Mouse (Mus musculus) cerebellum, adult 11-12 months (tissue): ENCODE results near the gene Cacnb1.
A peak's percentile ranks its signal among the peaks of the same experiment; 100 is the strongest.

Experiments
- DNase-seq: peaks from one replicate; pipeline ENCODE4 v3.0.0; 2022

The Cacnb1 gene

DNA sequence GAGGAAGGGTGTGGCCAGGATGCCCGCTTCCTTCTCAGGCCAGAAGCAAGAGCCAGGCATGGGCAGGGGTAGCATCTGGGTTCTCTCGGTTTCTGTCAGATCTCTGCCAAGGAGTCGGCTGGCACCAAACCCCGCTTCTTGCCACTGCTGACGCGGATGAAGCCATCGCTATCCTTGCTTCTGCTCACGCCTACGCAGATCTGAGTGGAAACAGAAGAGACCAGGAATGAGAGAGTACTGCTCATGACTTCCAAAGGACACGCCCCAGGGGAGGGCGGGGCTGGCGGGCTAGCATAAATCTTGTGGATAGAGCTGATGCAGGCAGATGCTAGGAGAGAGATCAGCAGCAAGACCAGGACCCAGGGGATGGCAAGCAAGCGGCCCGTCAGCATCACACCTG lies 15.0 kb upstream of the Cacnb1 start:
- no peak for DNase-seq

DNA sequence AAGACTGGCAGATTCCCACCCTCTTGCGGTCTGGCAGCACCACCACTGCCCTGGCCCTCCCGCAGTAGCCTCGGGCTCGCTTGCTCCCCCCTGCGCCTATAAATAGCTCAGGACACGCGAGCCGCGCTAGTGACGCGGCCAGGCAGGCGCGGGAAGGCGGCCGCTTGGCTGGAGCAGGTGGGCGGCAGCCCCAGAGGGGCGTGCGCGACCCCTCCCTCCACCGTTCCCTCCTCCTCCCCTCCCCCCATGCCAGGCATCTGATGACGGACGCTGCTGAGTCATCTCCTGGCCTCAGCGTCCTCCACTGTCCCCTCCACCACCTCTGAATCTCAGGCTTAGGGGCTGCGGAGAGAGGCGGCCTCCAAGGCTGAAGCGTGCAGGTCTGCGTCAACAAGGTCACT lies 13.1 kb upstream of the Cacnb1 start:
- DNase-seq, result peak; percentile 80

DNA sequence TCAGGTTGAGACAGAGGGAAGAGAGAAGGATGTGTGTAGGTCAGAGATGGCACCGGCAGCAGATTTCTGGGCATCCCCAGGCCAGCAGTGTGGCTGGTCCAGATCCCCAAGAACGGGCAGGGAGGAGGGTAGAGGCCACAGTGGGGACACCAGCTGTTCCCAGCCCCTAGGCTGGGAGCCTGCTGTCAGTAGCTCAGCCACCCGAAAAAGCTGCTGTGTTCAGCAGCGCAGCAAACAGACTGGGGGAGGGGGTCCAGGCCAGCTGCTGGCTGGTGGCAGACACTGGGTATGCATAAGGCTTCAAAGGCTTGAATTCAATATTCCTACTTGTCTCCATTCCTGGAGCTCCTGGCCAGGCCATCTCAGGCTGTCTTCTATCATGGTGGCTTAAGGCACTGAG lies 12.0 kb upstream of the Cacnb1 start:
- DNase-seq, result no peak

DNA sequence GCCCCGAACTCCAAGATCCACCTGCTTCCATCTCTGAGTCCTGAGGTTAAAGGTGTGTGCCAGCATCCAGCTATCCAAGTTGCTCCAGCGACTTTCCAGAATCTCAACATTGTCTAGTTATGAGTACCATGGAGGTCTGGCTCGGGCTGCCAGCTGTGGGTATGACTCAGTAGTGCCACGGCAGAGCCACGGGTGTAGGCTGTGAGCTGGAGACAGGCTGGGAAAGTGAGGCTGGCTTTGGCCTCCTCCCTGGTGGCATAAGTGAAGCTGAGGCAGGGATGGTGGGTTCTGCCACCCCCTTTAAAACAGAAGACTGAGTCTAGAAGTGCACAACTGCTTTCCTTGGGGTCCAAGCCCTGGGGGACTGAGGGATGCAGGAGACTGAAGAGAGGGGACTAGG lies 11.2 kb upstream of the Cacnb1 start:
- no peak for DNase-seq

DNA sequence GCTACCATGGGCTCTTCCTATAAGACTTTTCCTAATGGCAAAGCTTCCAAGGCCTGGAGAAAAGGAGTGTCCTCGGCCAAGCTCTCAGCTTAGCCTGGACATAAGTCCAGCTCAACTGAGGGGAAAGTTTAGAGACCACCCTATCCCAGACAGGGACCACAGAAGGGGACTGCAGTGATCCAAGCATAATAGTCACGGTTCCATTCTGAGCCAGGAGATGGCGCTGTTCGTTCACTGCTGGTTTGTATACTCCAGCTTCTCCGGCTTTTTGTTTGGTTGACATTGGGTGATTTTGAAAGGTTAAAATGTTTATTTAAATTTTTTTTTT lies 8.6 kb upstream of the Cacnb1 start:
- peak; percentile 64 for DNase-seq

DNA sequence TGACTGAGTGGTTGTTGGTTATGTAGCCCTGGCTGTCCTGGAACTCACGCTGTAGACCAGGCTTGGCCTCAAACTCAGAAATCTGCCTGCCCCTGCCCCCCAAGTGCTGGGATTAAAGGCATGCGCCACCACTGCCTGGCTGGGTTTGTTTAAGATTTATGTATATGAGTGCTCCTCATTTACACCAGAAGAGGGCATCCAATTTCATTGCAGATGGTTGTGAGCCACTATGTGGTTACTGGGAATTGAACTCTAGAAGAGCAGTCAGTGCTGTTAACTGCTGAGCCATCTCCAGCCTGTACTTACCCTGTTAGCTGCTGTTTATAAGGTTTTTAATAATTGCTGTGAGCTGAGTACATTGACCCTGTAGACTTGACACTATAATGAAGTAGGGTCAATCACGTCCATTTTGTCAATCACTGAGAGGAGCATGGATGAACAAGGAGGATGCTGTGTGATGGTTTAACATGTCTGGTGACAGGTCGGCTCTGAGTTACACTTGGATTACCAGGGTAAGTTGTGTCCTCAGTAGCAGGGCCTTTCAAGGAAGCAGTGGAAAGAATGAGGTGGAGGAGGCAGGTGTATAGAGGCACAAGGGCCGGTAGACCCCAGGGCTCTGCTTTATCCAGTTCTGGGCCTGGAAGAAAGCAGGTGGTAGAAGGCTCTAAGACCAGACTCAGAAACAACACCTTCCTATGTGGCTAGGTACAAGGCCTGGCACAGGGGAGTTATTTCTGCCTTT lies 8.0 kb upstream of the Cacnb1 start:
- DNase-seq, result no peak

DNA sequence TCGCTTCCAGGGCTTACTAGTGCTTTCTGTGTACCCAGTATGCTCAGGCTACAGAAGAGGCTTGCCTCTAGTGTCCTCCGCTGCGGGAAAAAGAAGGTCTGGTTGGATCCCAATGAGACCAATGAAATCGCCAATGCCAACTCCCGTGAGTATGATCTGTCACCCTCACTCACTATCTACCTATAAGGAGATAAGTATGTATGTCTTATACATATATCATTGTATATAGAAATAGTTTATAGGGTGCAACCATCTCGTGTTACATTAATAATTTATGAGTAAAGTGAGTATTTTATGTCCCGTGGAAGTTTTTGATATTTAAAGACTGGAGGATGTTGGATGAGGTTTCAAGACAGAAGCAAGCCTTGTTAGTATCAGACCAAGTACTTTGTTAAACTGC lies 5.0 kb upstream of the Cacnb1 start:
- DNase-seq, result no peak

DNA sequence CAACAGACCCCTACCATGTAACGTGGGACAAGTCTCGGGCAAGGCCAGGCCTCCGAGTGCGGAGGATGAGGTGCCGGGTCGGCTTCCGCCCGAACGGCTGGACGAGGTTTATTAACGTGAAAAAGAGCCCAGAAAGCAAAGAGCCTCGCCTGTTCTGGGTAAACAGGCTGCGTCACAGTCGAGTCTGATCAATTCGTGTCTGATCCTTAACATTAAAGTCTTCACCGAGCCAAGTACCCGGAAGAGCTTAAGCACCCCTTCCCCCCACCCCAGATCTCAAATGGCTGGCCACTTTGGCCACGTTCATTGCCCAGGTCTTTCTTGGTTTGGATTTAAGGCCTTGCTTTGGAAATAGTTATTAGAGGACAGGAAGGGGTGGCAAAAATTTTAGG lies 4.5 kb upstream of the Cacnb1 start:
- DNase-seq, result no peak

DNA sequence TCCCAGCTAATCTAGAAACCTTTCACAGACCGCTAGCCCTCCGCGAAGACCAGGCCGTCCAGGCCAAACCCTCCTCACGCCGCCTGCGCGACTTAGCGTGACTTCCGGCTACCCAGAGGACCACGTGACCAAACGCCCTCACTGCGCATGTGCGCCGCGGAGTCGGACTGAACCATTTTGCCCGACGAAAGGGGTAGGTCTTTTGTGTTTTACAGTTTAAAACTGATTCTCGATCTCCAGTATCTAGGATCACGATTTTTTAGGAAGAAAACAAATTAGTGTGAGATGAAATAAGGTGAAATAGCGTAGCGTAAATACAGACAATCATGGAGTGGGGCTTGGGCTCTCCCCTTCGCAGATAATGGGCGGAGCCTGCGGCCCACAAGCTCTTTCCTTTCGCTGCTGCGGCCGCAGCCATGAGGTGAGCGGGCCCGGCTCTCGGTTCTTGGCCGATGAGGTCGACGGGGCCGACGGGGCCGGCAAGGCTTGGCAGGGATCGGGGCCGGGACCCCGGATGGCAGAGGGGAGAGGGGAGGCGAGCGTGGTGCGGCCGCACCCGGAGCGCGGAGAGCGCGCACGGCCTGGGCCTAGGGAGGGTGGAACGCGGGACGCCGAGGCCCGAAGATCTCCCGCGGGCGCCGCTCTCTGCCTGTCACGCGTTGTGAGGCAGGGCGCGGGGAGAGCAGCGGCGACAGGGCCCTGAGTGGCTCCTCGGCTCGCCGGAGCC lies 3.9 kb upstream of the Cacnb1 start, which contains the start of gene Rpl19:
TSS of gene Rpl19 (plus strand) at position 141 of the 727 bp plus-strand sequence.
- DNase-seq, result peak; percentile 92

DNA sequence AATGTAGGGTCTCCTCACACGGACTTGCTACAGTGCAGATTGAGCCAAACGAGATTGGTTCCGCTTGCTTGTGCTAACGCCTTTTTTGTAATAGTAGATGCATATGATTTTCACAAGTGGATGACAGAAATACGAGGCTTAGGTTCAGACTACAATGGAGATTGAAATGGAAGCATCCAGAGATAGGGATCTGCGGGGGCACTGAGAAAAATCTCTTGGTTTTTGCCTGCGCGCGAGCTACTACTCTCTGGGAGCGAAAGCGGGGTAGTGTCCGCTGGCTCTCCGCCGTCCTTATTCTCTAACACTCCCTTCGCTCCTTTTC lies 3.4 kb upstream of the Cacnb1 start:
- no peak for DNase-seq

DNA sequence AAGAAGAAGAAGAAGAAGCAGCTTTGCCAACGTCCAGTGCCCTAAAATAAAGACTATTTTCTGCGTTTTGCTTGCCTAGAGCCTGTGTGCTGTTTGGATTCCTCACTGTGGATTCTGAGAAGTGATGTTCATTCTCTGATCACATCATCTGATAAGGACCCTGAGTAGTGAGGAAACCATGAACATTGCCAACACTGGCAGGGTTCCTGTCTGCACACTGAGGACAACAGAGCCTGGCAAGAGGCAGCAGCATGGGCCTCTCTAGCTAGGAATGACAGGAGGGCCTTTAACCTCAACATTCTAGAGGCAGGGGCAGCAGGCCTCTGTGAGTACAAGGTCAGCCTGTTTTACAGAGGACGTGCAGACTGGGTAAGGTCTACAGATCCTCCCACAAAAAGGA lies 1.7 kb upstream of the Cacnb1 start:
- DNase-seq, result no peak

DNA sequence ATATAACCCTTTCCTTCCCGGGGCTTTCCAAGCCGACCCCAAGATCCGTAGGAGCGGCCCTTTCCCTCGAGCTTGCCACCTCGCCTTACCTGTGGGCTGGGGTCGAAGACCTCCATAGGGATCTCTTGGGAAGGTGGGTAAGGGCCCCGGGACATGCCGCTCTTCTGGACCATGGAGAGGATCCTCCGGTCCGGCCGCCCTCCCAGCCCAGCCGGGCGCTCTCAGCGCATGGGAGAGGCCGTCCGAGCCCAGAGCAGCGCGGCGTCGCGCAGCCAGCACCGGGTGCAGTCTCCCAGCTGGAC lies 630 bp downstream of the Cacnb1 start:
- no peak for DNase-seq

DNA sequence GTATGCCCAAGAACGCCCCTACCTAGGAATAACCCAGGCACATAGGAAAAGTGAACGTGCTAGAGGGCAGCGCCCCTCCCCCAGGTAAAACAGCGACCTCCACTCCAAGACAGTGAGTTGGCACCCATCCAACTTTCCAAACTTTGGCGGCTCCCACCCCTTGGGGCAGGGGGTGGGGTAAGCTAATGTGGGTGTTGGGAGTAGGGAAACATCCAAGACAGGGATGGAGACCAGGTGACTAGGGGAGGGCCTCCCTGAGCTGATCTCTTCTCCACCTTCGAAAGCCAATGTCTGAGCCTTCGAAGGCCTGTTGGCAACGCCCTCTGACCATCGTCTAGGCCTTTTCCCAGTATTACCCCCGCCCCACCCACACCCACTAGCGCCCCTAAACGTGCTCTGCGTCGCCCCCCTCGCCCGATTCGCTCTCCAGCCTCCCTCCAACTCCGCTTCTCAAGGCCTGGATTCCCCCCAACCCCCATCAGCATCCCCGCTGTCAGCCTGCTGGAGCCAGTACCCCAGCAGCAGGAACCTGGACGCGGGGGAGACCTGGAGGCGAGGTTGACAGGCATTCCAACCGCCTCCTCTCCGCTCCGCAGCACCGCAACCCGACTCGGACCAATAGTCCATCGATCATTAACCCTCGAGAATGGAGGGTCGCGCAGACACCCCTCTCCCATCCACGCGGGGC lies 1.1 kb downstream of the Cacnb1 start:
- peak; percentile 69 for DNase-seq

DNA sequence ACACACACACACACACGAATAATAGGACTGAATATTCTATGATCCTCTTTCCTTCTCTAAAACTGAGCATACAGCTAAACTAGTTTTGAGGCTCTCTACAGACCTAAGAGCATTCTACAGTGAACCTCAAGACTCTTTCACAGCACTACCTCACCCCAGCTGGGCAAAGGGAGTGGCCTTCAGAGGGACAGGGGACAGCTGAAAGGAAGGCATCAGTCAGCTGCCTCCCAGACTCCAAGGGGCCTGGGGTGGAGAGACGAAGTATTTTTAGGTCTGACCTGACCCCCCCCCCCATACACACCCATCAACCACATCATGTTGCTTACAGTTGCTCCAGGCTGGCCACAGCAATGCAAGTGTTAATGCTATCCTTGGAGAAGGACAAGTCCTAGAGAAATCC lies 1.7 kb downstream of the Cacnb1 start:
- no peak for DNase-seq

DNA sequence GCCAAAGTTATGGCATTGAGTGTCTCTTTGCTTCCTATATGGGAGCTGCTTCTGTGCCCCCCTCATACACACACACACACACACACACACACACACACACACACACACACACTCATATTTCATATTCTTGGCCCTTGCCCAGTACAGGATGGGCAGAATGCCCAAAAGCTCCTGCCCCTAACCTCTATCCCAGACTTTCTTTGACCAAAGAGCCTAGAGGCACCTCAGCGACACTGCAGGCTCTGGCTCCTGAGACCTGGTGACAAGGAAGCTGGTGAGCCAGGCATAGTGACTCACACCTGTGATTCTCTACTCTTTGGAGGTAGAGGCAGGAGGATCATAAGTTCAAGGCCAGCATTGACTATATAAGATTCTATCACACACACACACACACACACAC lies 2.1 kb downstream of the Cacnb1 start:
- DNase-seq, result no peak

DNA sequence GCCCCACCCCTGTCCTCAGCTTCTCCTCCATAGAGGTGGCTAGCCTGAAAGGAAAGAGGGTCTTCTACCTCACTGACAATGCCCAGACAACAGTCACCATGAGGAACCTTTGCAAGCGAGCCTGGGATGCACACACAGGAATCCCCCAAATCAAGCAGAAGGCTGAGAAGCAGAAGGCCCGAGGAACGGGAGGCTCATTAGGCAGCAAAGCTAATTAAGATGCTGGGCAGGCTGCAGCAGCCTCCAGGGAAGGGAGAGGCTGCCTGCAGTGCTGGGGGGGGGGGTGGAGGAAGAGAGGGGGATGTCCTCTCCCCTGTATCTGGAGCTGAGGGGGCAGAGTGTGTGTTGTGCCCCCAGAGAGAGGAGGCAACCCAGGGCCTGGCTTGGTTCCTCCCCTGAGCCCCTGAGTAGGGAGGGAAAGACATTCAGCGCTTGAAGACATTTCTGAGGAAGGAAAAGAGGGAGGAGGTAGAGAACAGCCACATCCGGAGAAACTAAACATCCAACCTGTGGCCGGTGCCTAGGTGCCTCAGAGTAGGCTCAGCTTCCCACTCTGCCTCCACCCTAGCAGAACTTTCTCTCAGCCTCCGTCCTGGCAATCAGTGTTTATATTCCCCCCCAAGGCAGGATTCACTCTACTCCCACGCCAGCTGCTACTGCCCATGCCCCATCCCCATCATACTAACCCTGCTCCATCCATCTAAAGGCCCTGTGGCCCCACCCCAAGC lies 2.8 kb downstream of the Cacnb1 start:
- no peak for DNase-seq

DNA sequence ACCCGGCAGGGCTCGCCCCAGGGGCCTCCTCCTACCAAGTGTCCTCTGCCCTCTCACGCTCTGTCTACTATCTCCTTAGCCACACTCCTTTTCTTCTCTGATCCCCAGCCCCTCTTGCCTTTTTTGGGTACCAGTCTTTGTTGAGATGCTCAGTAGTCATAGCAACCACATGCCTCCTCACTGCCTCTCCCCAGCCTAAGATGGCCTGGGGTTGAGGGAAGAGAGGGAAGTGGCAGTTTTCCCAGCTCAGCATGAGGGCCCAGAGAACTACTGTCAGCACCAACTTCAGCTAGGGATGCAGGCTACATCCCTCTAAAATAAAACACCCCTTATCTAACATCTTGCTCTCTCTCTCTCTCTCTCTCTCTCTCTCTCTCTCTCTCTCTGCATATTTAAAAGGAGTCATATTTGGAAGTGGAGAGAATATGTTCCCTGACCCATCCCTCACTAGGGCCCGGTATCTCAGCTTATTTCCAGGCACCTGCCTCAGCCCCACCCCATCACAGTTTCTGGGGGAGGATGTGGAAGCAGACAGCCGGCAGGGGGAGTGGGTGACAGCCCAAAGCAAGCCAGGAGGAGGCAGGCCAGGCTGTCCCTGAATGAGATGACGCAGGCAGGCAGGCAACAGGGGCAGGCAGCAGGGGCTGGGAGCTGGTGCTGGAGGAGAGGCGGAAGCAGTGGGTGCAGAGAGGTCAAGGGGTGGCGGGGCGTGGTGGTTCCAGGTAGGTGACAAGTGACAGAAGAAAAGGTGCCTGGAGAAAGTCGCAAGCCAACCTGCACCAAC lies 3.8 kb downstream of the Cacnb1 start:
- no peak for DNase-seq

DNA sequence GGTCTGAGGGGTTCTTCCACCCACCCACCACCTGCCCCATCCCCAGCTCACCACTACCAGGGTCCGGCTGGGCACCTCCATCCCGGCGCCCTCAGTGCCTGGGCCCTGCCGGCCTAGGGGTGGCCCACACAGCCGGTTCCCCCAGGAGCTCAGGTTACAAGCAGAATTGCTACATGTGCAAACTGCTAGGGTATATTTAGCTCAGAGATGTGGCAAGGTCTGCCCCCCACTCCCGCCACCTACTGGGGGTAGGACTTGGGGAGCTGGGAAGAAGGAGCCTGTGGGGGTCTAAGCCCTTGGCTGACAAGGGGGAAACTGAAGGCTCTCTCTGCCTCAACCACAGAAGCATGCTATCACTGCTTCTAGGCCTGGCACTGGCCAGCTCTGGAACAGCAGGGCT lies 4.6 kb downstream of the Cacnb1 start:
- no peak for DNase-seq

DNA sequence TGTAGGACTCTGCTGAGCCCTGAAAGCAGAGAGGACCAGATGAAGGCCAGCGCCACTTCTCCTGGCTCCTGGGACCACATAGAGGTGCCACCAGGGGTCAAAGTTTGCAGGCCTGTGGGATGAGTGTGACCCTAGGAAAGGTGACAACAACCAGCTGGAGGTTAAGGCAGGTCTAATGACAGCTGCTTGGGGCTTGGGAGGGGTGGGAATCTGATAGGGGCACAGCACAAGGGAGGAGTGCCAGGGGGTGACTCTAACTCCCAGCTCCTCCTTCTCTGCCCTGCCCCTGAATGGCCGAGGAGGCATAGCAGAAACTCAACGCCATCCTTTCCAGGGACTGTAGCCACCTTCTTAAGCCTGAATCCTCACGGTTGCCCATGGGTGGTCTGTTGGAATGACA lies 6.0 kb downstream of the Cacnb1 start:
- DNase-seq, result no peak

DNA sequence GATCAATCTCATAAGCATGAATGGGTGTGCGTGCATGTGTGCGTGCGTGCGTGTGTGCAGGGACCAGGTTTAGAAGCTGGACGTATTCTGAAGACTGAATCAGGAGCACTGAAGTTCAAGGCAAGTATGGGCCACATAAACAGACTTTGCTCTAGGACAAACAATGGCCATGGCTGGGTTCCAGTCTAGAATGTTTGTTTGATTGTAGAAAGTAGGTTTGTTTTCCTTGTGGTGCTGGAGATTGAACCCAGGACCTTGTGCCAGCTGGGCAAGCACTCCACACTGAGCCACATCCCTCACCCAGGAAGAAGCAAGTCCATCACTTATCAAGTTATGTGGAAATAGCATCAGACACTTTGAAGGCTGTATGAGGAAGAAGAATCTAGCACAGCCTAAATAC lies 6.7 kb downstream of the Cacnb1 start:
- DNase-seq, result no peak

DNA sequence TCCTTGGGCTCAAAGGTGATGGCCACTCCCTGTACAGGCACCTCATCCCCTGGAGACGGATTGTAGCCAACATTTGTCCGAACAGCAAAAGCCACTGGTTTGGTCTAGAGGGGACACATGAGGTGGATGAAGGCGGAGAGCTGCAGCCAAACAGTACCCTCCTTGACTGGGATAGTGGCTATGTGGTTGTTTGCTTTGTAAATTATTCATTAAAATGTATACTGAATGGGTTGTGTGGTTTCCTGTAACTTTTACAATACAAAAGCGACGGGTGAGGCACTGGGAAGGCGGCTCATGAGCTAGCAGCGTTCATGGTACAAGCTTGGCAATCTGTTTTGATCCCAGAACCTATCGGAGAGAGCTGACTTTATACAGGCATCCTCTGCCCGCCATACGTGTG lies 10.0 kb downstream of the Cacnb1 start:
- DNase-seq, result no peak

DNA sequence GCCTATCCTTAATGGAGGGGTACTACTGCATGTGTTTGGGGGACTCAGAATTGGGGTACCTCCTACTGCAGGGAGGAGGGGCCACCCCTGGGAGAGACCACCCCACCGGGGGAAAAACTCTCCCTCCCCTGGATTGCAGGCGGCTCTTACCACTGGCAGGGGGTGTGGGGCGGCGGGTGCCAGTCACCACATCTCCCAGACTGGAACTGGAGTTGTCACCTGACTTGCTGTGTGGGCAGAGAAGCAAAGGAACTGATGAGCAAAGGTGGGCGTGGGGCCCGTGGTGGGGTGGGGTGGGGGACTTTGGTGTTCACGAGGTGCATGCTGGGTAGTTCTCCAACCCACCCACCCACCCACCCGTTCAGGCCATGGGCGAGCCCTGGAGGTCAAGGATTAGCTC lies 11.1 kb downstream of the Cacnb1 start:
- no peak for DNase-seq

DNA sequence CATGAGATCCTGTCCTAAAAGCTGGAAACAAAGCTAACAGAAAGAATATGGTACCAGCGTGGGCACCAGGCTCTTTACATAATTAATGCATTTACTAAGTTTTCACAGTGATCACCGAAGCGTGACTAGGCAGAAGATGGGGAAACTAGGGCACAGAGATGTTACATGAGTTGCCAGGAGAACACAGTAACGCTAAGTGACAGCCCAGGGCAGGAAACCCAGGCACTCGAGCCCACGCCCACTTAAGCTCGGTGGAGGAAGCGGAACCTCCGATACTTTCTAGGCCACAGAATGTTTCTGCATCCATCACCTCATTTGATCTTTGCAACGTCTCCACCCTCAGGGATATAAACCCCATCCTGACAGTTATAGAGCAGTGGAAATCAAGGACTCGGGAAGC lies 14.7 kb downstream of the Cacnb1 start:
- DNase-seq, result no peak
